Mouse (Mus musculus): ENCODE results near the gene Wasl.

The Wasl gene

DNA sequence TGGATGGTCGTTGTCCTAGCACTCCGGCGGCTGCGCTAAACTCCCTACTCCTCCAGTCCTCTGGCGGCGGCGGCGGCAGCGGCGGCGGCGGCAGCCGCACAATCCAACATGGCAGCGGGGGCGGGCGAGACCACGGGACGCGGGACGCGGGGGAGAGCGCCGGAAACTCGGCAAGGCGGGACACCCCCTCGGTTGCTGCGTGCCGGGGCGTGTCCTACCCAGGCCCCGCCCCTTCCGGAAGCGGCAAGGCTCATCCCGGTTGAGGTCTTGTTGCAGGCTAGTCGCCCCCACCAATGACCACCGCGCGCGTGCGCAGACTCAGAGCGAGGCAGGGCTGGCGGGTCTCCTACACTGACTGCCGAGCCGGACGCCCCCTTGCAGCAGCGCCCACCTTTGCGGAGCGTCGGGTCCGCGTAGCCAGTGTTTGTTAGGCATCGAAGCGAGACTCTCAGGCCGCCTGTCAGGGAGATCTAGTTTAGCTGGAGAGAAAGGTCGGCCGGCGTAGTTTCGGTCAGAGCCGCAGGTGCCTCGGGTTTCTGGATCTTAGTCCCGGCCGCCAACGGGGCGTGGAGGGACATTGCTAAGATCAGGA lies at the start of gene Wasl:
TSS of gene Wasl (minus strand) at position 143 of the 592 bp plus-strand sequence.
- peak; percentile 98 for DNase-seq (ENCODE audit: extremely low read depth, insufficient read length, low spot score)

DNA sequence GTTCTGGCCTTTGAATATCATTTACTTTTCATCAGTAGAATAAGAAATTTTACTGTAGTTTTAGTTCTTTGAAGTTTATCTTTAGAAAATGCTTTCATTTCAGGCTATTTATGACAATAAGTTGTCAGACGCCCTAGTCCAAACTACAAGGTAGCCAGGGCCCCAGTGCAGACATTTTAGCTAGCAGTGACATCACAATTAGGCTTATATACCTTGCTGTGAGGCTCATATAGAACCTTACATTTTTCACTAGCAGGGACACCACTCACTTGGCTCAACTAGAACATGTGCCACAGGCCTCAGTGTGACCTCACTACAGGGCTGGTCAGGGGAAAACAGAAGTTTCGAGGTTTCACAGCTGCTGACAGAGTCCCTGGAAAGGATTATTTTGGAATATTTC lies 42.7 kb upstream of the Wasl start:
- no peak for DNase-seq (ENCODE audit: extremely low read depth, insufficient read length, low spot score)

DNA sequence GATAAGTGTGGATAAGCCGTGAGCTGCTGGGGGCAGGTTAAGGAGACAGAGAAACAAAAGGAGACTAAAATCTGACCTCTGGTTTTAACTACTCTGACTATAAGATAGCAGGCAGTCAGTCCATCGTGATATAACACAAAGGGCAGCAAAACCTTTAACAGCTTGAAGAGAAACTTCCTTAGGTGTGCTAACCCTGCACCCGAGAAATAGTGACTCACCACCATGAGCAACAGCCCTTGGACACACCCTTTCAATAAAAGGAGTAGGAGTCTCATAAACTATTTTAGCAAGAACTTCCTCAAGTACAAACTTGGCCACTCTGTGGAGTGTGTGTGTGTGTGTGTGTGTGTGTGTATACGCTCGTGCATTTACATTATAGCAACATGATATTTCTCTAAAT lies 42.3 kb upstream of the Wasl start:
- DNase-seq (ENCODE audit: extremely low read depth, insufficient read length, low spot score) = no peak

DNA sequence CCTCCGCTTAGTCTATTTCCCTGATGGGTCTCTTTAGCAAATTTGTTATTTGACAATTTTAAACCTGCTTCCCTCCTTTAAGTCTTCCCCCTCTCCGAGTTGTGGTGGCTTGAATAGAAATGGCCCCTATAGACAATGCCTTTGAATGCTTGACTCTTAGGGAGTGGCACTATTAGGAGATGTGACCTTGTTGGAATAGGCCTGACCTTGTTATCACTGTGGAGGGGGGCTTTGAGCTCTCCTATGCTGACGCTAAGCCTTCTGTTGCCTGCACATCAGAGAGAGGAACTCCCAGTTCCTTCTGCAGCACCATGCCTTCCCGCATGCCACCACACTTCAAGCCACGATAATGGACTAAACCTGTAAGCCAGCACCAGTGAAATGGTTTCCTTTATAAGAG lies 32.4 kb upstream of the Wasl start:
- no peak for DNase-seq (ENCODE audit: extremely low read depth, insufficient read length, low spot score)

DNA sequence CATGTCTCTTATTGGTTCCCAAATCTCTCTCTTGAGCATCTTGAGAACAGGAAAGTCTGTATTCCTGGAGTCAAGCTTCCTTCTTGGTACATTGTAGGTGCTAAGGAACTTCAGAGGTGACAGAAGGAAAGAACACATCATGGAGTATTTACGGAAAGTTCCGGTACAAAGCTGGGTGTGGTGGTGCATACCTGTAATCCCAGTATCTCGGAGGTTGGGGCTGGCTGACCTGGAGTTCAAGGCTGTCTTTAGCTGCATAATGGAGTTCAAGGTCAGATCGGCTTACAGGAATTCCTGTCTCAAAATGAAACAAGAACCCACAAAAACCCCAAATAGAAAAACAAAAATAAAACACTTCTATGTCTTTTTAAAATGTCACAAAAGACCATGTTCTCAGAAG lies 31.3 kb upstream of the Wasl start:
- DNase-seq (ENCODE audit: extremely low read depth, insufficient read length, low spot score) = no peak

DNA sequence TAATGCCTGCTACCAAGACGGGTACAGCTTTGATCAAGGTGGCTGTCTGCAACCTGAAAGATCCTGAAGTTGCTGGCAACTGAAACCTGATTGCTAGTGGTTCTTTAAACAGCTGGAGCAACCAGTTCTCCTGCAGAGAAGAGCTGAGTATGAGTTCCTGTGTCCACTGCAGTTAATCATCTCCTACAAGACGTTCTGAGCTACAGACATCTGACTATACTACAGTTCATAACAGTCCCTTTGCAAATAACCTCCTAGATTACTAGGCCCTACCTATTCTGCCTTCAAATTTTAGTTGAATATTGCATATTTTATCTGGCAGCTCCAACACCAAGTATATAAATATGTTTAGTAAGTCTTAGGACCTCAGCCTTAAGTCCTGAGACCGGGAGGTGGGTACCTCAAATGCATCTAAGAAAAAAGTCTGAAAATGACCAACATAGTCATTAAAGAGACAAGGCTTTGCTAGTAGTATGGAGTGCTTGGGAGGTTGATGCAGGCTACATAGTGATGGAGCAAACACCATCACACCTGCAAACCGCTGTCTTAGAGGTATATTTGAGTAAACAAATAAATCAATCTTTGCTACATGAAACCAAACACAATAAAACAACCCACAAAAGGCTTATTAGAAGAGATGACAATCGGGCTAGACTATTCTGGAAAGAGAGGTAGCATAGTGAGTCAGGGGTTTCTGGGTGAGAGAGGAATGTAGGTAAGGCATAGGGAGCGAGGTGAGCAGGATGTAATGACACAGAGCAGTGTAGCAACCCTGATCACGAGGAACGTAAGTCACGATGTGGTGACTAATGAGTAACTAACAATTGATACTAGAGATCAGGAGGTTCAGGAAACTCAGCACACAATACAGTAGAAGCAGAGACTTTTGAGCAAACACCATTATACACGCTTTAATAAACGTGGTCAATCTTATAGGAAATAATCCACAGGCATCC lies 29.9 kb upstream of the Wasl start:
- DNase-seq (ENCODE audit: extremely low read depth, insufficient read length, low spot score) = no peak

DNA sequence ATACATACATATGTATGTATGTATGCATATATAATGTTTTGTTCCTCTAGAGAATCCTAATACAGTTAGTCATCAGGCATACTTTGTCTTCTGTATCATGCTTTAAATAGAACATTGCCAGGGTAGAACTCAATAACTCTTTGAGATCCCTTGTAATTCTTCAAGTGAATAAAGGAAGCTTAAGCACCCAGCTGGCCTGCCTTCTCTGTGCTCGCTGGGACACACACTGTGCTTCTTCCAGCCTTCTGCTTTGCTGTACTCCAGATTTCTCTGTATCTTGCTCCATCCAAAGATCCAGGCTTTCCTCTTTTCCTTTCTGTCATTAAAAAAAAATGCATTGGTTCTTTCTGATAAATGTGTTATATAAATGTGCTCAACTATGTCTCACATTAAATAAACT lies 23.1 kb upstream of the Wasl start:
- DNase-seq (ENCODE audit: extremely low read depth, insufficient read length, low spot score) = no peak

DNA sequence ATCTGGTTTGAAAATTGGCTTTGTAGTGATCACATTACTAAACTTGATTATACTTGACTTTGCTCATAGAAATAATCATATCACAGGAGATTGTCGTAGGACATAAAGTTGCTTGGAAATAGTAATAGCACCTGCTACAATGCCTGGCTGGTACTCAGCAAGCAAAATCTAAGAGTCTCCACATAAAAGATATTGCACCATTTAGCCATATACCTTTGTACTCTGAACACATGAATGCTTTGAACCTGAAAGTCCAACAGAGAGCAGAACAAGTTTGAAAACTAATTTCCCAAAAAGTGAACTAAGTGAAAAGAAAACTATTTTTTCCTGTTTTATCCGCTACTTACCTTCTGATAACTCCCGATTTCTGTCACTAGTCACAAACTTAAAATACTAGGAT lies 18.3 kb upstream of the Wasl start:
- DNase-seq (ENCODE audit: extremely low read depth, insufficient read length, low spot score) = no peak

DNA sequence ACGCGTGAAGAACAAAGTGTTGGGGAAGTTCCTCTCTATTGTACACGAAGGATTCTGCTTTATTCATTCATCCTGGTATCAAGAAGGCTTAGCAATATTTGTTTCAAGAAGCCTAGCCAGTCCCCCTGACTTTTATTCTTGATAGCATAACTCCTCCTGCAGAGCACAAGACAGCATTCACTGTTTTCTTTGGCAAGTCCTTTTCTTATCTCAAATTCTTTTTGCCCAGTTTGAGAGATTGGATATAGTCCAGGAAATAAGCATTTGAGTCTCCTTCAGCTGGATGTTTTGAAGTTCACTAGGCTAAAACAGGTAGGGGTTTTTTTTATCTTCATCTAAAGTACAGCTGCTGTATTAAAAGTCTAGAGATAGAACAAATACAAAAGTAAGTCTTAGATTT lies 3.0 kb upstream of the Wasl start:
- DNase-seq (ENCODE audit: extremely low read depth, insufficient read length, low spot score) = no peak

DNA sequence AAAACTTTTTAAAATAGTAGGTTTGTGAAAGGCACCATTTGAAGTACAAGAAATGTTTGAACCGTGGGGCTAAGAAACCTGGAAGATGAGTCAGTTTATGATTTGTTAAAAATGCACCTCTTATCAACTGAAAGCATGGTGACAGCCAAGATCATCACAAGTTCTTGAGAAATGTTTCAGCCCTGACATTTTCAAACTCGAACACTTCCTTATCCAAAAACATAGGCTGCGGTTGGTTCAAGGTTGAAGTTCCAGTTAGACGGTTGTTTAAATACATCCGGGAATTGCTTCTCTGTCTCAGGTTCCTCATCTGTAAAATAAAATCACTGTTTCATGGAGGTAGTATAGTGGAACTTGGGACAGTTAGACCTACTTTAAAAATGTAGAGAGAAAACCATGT lies 1.4 kb upstream of the Wasl start:
- DNase-seq (ENCODE audit: extremely low read depth, insufficient read length, low spot score) = no peak

DNA sequence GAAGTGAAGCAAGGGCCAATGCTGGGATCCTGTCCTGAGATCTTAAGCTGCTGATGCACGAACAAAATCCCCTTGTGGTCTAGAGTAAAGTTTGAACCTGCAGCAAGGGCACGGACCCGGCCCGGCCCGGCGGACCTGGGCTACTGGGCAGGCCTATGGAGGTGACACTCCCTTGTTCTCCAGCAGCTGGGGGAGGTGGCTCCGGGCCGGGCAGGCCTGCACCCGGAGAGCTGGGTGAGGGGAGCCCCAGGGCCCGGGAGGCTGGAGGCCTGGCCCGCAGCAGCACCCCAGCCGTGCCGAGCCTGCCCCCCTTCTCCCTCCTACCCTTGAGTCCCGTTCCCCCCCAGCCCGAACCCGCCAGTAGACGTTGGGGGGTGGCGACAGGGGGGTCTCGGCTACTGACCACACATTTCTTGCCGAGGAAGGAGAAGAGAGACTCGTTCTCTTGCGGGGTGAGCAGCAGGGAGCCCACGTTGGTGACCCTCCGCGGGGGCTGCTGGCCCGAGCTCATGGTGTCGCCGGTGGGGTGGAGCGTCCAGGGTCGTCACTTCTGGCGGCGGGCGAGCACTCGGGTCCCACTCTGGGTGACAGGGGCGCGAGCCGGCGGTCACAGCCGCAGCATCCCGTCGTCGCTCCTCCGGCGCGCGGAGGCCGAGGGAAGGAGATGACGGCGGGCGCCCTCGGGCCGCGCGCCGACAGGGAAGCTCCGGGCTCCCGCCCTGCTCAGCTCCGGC lies 509 bp downstream of the Wasl start:
- DNase-seq (ENCODE audit: extremely low read depth, insufficient read length, low spot score) = peak; percentile 69

DNA sequence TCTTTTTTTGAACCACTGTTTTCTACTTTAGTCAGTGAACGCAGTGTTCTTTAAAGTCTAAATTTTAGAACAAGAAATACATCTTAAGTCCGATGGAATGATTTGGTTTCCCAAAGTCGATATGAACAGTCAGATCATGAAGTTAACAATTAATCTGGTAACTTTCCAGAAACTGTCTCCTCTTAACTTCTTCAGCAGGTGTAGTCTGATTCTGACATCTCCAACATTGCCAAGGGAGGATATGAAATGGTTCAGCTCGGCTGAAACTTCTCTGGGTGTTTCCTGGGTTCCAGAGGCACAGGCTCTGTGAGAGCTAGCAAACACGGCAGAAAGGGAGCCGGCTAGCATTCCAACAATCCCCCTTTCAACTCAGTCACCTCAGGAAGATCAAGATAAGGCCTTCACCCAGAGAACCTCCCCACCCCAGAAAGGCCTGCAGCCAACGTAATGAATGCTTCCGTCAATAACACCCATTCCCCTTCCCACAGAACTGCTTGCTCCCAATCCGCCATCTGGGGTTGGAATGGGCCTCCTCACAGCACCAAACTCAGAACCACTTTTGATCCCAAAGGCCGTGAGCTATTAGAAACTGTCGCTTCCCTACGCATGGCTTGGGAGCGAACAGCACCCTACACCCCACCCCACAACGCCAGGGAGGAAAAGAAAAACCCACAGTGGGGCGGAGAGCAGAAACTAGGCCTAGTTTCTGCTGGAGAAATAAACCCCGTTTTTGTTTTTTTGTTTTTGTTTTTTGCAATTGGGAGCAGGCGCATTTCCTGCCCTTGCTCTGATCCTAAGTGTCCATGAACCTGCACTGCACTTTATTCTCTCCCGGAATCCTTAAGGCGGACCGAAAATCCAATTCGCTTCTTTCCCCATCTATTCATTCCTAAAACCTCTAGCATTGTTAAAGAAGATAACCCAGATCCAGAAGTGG lies 1.3 kb downstream of the Wasl start:
- DNase-seq (ENCODE audit: extremely low read depth, insufficient read length, low spot score) = no peak

DNA sequence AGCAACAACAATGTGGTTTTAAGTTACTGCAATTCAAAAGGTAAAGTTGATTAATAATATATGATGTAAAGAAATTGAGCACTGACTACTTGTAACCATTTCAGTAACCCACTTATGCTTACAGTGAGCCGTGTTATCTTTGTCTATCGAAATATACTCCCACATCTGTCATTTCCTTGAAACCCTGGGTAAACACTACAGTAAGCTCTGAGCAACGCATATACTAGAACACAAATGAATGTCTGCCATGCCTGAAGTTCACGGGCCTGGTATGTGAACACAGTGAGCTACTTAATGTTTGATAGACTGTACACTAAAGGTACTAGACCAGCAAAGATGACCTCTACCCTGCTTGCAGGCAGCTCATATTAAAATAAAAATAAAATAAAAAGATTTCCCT lies 2.3 kb downstream of the Wasl start:
- no peak for DNase-seq (ENCODE audit: extremely low read depth, insufficient read length, low spot score)

DNA sequence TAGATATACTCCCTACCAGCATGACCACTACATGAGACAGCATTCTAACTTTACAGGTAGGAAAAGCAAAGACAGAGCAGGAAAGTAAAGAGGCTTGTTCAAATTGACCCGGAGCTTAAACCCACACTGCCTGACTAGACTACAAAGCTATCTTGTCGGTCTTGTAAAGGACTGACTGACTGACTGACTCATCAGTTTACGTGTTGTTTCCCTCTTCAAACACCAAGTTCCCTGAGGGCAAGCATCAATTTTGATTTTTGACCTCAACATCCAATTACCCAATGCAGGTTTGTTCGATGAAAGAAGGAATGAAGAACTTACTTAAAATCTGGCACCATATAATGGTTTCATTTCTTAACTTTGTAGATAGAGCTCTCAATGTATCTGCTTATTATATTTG lies 2.9 kb downstream of the Wasl start:
- DNase-seq (ENCODE audit: extremely low read depth, insufficient read length, low spot score) = no peak

DNA sequence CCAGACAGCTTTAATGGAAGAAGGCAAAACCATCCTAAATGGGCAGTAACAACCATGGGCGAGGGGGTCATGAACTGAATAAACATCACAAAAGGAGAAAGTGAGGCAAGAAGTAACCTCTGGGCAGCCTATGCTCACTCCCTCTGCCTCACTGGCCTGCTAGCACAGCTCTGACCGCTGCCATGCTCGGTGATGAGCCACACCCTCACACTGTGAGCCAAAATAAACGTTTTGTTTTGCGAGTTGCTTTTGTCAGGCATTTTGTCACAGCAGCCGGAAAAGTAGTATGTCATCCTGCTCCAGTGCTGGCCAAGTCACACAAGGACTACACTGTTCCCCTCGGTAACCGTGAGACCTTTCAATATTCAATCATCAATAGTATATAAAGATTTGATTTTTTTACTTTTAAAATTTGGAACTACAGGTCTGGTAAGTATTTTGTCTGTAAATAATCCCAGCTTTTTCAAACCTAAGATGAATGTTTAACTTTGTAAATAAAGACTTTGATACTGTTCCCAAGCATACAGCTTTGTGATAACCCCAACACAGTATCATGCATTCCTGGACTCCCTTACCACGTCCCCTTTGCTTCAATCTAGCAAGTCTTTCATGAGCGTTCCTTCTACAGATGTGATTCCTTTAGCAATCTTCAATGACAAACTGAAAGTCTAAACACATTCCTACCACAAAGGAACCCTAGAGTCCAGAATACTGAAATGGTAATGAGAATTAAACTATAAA lies 7.0 kb downstream of the Wasl start:
- DNase-seq (ENCODE audit: extremely low read depth, insufficient read length, low spot score) = peak; percentile 45

DNA sequence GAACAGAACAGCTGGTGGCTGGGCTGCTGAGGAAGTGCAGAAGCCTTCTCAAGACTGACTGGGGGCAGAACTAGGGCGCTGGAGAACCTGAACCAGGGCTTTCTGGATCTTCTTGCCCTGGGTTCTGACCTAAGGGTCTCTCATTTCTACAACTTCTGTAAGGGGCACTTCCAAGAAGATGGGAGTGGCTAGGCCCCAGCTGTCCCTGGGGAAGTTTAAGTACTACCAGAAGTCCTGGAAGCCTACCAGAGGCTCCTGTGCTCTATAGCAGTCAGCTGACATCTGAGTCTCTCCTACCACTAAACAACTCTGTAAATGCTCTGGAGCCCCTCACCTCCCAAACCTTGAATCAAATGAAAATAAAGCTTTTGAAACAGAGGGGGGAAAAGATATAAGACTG lies 8.7 kb downstream of the Wasl start:
- DNase-seq (ENCODE audit: extremely low read depth, insufficient read length, low spot score) = no peak

DNA sequence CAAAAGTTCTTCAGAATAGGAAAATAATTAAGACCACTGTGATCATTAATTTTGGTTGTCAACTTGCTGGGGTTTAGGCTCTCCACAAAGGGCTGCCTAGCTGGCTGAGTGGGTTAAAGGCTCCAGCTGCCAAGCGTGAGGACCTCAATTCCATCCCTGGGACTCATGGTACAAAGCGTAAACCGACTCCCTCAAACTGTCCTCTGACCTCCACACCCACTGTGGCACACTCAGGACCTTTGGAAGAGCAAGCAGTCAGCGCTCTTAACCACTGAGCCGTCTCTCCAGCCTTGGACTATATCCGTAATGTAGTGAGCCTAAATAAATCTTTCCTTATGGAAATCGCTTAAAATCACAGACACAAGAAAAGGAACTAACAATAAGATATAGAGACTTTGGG lies 13.3 kb downstream of the Wasl start:
- no peak for DNase-seq (ENCODE audit: extremely low read depth, insufficient read length, low spot score)

DNA sequence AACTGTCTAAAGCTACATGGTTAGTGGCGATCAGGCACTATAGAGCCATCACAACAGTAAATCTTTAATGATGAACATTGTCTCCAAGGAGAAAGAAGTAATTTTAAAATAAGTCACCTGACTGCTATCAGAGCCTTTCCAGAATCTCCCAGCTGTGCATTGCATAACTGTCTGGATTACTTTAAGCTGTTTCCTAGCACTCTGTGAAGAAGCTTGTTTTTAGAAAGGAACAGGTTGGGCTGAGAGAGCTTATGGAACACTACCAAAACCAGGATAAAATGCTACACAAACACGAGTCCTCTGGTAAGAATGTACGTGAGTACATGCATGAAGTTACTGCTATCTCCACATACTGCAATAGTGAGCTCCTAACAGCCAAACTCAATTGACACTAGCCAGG lies 14.1 kb downstream of the Wasl start:
- no peak for DNase-seq (ENCODE audit: extremely low read depth, insufficient read length, low spot score)

DNA sequence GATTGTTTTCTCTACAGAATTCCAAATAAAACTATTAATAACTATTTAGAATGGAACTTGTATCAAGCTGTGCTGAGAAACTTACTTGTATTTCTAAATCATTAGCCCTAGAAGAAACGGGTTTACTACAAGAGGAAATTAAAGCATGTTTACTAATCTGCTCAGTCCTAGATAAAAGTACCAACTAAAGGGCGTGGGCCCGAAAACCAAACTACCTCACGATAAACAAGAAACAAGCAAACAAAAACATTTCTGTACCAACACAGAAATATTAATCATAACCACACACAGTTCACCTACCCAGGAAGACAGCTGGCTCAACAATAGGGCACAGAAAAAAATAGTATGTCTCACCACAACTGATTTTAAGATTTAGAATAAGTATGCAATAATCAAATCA lies 16.4 kb downstream of the Wasl start:
- no peak for DNase-seq (ENCODE audit: extremely low read depth, insufficient read length, low spot score)

All from 3134 (cell line).